Mouse (Mus musculus) lung, embryonic 16.5 days (tissue): ENCODE data around the gene Coq8a. TPM values are rescaled to one million over a fixed set of nuclear protein-coding genes. Genes with fewer than 3 reads are reported as not detected.

ENCODE experiments used
- ATAC-seq: fragments of 200-750 bp; cut with Nextera tagmentation; 2 replicates; pipeline ENCODE4 v1.8.0; 2017; ENCODE audit warnings: low read depth, mild to moderate bottlenecking, moderate library complexity
- H3K27ac ChIP-seq: fragments of 300-500 bp; sonication (generic); 2 replicates; pipeline ENCODE4 v1.5.1; 2014; ENCODE audit warnings: mild to moderate bottlenecking, control low read depth, low read length
- H3K27me3 ChIP-seq: fragments of 300-500 bp; sonication (generic); 2 replicates; pipeline ENCODE4 v1.6.1; 2014; ENCODE audit warnings: low read depth, low read length, mixed read lengths; ENCODE audit not compliant: control insufficient read depth, insufficient read depth
- H3K36me3 ChIP-seq: fragments of 300-500 bp; sonication (generic); 2 replicates; pipeline ENCODE4 v1.6.1; 2014; ENCODE audit warnings: low read length; ENCODE audit not compliant: control insufficient read depth, insufficient read depth
- H3K4me1 ChIP-seq: fragments of 300-500 bp; sonication (generic); replicated peaks from 2 replicates; pipeline ENCODE4 v1.6.1; 2014; ENCODE audit warnings: low read length, mixed read lengths; ENCODE audit not compliant: control insufficient read depth, insufficient read depth
- H3K4me2 ChIP-seq: fragments of 300-500 bp; sonication (generic); 2 replicates; pipeline ENCODE4 v1.6.1; 2014; ENCODE audit warnings: low read depth, low read length, control low read depth
- H3K4me3 ChIP-seq: fragments of 300-500 bp; sonication (generic); 2 replicates; pipeline ENCODE4 v1.5.1; 2014; ENCODE audit warnings: mild to moderate bottlenecking, low read length, control low read depth
- H3K9ac ChIP-seq: fragments of 300-500 bp; sonication (generic); 2 replicates; pipeline ENCODE4 v1.6.1; 2014; ENCODE audit warnings: low read length, control low read depth
- H3K9me3 ChIP-seq: fragments of 300-500 bp; sonication (generic); 2 replicates; pipeline ENCODE4 v1.6.1; 2016; ENCODE audit warnings: low read length; ENCODE audit not compliant: control insufficient read depth
- WGBS: fragments of 180-500 bp; shearing (Covaris S2); extraction: QIAGEN DNeasy Blood & Tissue Kit; methylation state at CpG from one replicate; pipeline ENCODE4 v1.1.7; 2014; 5-methylcytosine and 5-hydroxymethylcytosine counted together
- polyA plus RNA-seq: library from polyadenylated mRNA; unstranded; fragments of >200 nt; fragmentation: Nextera tagmentation; extraction: Ambion mirVana; gene quantifications from 2 replicates; pipeline ENCODE4 v1.2.1, GENCODE M21; 2015

Coq8a gene
- polyA plus RNA-seq, 1 experiment from 2014 or later = 11.2 TPM

DNA sequence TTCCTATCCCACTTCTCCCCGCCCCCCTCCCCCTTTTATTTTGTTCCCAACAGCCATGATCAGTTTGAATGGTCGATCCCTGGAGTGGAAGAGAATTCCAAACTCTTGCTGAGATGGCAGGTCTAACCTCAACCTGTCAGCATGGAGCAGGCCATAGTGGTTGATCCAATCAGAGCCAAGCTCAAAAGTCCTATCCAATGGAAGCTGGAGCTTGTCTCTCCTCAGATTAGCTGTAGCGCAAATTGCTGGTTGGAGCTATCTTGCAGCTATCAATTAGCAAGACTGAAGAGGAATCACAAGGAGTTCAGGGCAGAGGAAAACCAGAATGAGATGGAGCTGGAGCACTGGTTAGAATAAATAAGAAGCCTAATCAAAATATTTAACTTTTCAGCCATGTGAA, 9.0 kb upstream of the Coq8a start:
- Histone ChIP-seq H3K4me3 (no peak overlapping the region), H3K27me3 (no peaks in the 10 kb centered on the region), H3K36me3 (no peaks in the 10 kb centered on the region), H3K9me3 (0 out of 2 replicates have a peak, but pooled peaks cover 5% of the 10 kb centered on the region), H3K9ac (no peak overlapping the region), H3K27ac (no peak overlapping the region), H3K4me2 (no peak overlapping the region), H3K4me1 (no peaks in the 10 kb centered on the region)
- 75% methylated on average over 3 of the region's 3 CpGs for WGBS
- no peak for ATAC-seq

GRCm38 (mm10) chr1:180200722-180201121, 1.3 kb upstream of the Coq8a start:
- no peak for ATAC-seq
- H3K27me3 ChIP-seq = no peaks in the 10 kb centered on the region
- WGBS = 53% methylated on average over 5 of the region's 5 CpGs
- H3K9me3 ChIP-seq = 0 out of 2 replicates have a peak, but pooled peaks cover 5% of the 10 kb centered on the region
- H3K9ac ChIP-seq = no peak overlapping the region
- H3K4me1 ChIP-seq = 0 out of 2 replicates have a peak, but pooled peaks cover 3% of the 10 kb centered on the region
- no peak overlapping the region for H3K27ac ChIP-seq
- no peak overlapping the region for H3K4me2 ChIP-seq
- no peaks in the 10 kb centered on the region for H3K36me3 ChIP-seq
- H3K4me3 ChIP-seq = no peak overlapping the region

GRCm38 (mm10) chr1:180199715-180200050, 281 bp upstream of the Coq8a start:
- 60% methylated on average over 4 of the region's 4 CpGs for WGBS
- Histone ChIP-seq H3K4me1 (peaks cover 8% of the 10 kb centered on the region), H3K4me3 (no peak overlapping the region), H3K27me3 (no peaks in the 10 kb centered on the region), H3K36me3 (no peaks in the 10 kb centered on the region), H3K27ac (no peak overlapping the region), H3K9me3 (0 out of 2 replicates have a peak, but pooled peaks cover 2% of the 10 kb centered on the region), H3K9ac (no peak overlapping the region), H3K4me2 (no peak overlapping the region)
- ATAC-seq = no peak

- Histone ChIP-seq H3K4me2 (no peak overlapping the region), H3K4me1 (peaks cover 10% of the 10 kb centered on the region), H3K27ac (no peak overlapping the region), H3K36me3 (no peaks in the 10 kb centered on the region), H3K4me3 (no peak overlapping the region), H3K9ac (no peak overlapping the region), H3K27me3 (no peaks in the 10 kb centered on the region), H3K9me3 (no peaks in the 10 kb centered on the region)
- ATAC-seq = no peak
- WGBS = 50% methylated on average over 3 of the region's 3 CpGs
These were observed 1.4 kb downstream of the Coq8a start for GRCm38 (mm10) chr1:180197956-180198355.

DNA sequence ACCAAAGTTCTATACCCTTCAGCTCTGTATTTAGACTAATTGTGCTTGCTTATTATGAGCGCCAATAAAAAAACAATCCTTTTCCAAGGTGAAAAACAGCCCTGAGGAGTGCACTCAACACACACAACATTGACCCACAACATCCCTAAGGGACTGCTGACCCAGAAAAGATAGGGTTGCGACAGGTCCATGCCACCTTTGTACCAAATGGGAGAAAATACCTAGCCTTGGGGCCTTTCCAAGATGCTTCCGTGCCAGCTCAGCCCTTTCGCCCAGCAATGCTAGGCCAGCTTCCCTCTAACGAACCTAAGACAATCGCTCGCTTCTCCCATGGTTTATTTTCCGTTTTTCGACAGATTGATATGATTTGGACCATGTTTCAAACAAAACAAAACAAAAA, 2.9 kb downstream of the Coq8a start:
- Histone ChIP-seq H3K27ac (no peak overlapping the region), H3K4me3 (no peak overlapping the region), H3K9ac (no peak overlapping the region), H3K4me1 (peaks cover 10% of the 10 kb centered on the region), H3K4me2 (peak overlapping the region; percentile 98), H3K36me3 (no peaks in the 10 kb centered on the region), H3K9me3 (no peaks in the 10 kb centered on the region), H3K27me3 (no peaks in the 10 kb centered on the region)
- no peak for ATAC-seq
- 88% methylated on average over 9 of the region's 9 CpGs for WGBS

DNA sequence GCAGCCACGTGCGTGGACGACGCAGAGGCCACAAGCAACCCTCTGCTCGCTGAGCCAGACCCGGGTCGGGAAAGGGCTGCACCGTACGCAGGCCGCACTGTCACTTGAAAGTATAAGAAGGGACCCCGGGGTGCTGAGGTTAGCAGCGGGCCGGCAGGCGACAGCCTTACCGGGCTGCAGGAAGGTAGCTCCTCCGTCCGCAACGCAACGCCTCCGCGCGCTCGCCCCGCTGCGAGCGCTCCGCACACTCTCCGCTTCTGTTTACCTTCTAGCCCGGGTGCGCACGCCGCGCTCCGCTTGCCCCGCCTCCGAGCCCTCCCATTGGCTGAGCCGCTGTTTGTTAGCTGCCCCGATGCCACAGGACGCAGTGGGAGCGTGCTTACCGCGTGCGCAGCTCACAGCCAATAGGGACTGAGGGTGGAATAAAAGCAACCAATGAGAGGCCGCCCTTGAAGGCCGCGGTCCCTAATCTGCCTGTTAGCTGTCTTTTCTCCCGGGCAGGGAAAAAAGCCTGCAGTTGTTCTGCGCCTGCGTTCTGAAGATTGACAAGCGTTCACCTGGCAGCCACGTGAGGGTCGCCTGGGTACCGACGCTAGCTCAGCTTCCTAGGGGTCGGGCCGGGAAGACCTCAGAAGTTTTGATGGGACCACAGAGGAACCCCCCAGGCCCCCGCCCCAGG, 3.6 kb downstream of the Coq8a start:
- Histone ChIP-seq H3K9ac (peak overlapping the region; percentile 70), H3K4me3 (peak overlapping the region; percentile 67), H3K36me3 (no peaks in the 10 kb centered on the region), H3K4me2 (peak overlapping the region; percentile 98), H3K27ac (no peak overlapping the region), H3K4me1 (peaks cover 10% of the 10 kb centered on the region), H3K27me3 (no peaks in the 10 kb centered on the region), H3K9me3 (no peaks in the 10 kb centered on the region)
- 1% methylated on average over 48 of the region's 57 CpGs for WGBS
- ATAC-seq = peak; percentile 100

GRCm38 (mm10) chr1:180194781-180195471, 4.5 kb downstream of the Coq8a start:
- Histone ChIP-seq H3K27me3 (no peaks in the 10 kb centered on the region), H3K27ac (no peak overlapping the region), H3K4me2 (peak overlapping the region; percentile 98), H3K4me1 (peaks cover 10% of the 10 kb centered on the region), H3K36me3 (no peaks in the 10 kb centered on the region), H3K9me3 (no peaks in the 10 kb centered on the region), H3K9ac (peak overlapping the region; percentile 70), H3K4me3 (peak overlapping the region; percentile 67)
- 18% methylated on average over 9 of the region's 9 CpGs for WGBS
- ATAC-seq = peak; percentile 56

DNA sequence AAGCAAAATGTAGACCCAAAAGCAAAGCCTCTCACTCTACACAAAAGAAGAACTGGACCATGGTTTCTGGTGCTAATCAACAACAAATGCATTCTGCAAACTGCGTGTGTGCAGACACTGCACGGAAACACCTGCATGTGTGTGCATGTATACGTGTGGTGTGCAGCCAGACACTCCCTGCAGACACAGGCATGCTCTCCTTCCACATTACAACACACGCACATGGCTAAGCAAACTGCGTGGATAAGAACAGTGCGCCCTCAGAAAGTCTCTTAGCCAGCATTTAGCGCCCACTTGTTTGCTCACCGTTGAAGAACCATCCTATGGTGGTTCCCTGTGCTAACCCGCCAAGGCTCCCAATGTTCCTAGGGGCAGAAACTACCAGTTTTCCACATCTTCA, 5.4 kb downstream of the Coq8a start:
- no peak overlapping the region for H3K9ac ChIP-seq
- 77% methylated on average over 9 of the region's 9 CpGs for WGBS
- no peak overlapping the region for H3K4me2 ChIP-seq
- no peak overlapping the region for H3K4me3 ChIP-seq
- no peaks in the 10 kb centered on the region for H3K9me3 ChIP-seq
- no peaks in the 10 kb centered on the region for H3K36me3 ChIP-seq
- H3K27me3 ChIP-seq = no peaks in the 10 kb centered on the region
- ATAC-seq = no peak
- H3K27ac ChIP-seq = no peak overlapping the region
- H3K4me1 ChIP-seq = peaks cover 10% of the 10 kb centered on the region

DNA sequence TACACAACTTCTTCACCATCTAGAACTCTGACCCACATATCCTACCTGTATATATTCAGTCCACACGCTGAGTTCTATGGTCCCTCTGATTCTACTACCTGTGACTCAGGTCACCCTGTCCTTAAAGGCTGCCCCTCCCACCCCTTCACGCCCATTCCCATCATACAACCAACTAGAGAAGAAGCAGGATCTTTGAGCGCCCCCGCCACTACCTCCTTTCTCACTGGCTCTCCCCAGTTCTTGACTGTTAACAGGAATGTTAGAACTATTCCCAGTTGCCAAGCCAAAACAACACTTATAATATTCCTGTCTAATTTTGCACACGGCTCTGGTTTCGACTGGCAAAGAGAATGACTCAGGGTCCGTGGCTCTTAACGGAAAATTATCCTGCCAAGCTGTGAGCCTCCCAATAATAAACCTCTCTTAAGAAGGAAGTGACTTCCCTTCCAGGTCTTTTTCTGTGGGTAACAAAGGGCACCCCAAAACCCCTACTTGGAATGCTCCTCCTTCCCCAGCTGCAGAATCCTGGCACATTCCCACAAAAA, 5.9 kb downstream of the Coq8a start:
- Histone ChIP-seq H3K4me3 (no peak overlapping the region), H3K9me3 (no peaks in the 10 kb centered on the region), H3K27me3 (no peaks in the 10 kb centered on the region), H3K4me2 (no peak overlapping the region), H3K27ac (no peak overlapping the region), H3K36me3 (no peaks in the 10 kb centered on the region), H3K4me1 (peaks cover 10% of the 10 kb centered on the region), H3K9ac (no peak overlapping the region)
- WGBS = 79% methylated on average over 8 of the region's 8 CpGs
- ATAC-seq = no peak
